Mouse (Mus musculus) kidney, embryonic 15.5 days (tissue): ENCODE data around the gene Mplkip. TPM values are rescaled to one million over a fixed set of nuclear protein-coding genes. Genes with fewer than 3 reads are reported as not detected.

ENCODE experiments used
- ATAC-seq: fragments of 200-750 bp; cut with Nextera tagmentation; replicated peaks from 2 replicates; pipeline ENCODE4 v1.8.0; 2017; ENCODE audit warnings: moderate TSS enrichment; ENCODE audit not compliant: low FRiP score
- H3K27ac ChIP-seq: fragments of 300-500 bp; sonication (generic); 2 replicates; pipeline ENCODE4 v1.5.1; 2015; ENCODE audit warnings: mild to moderate bottlenecking, inconsistent platforms
- H3K27me3 ChIP-seq: fragments of 300-500 bp; sonication (generic); 2 replicates; pipeline ENCODE4 v1.6.1; 2015; ENCODE audit warnings: inconsistent platforms
- H3K36me3 ChIP-seq: fragments of 300-500 bp; sonication (generic); 2 replicates; pipeline ENCODE4 v1.6.1; 2015; ENCODE audit warnings: inconsistent platforms
- H3K4me1 ChIP-seq: fragments of 300-500 bp; sonication (generic); 2 replicates; pipeline ENCODE4 v1.6.1; 2015; ENCODE audit warnings: inconsistent platforms
- H3K4me2 ChIP-seq: fragments of 300-500 bp; sonication (generic); 2 replicates; pipeline ENCODE4 v1.6.1; 2015; ENCODE audit warnings: moderate library complexity, mild to moderate bottlenecking, inconsistent platforms
- H3K4me3 ChIP-seq: fragments of 300-500 bp; sonication (generic); replicated peaks from 2 replicates; pipeline ENCODE4 v1.5.1; 2015; ENCODE audit warnings: mild to moderate bottlenecking, inconsistent platforms
- H3K9ac ChIP-seq: fragments of 300-500 bp; sonication (generic); 2 replicates; pipeline ENCODE4 v1.6.1; 2015; ENCODE audit warnings: mild to moderate bottlenecking, inconsistent platforms
- H3K9me3 ChIP-seq: fragments of 300-500 bp; sonication (generic); replicated peaks from 2 replicates; pipeline ENCODE4 v1.6.1; 2016; ENCODE audit warnings: inconsistent platforms
- WGBS: fragments of 180-500 bp; shearing (Covaris S2); methylation state at CpG from one replicate; pipeline ENCODE4 v1.1.7; 2015; ENCODE audit warnings: mixed read lengths; 5-methylcytosine and 5-hydroxymethylcytosine counted together
- microRNA counts: library from miRNA; unstranded; fragments of <30 nt; microRNA quantifications from one replicate; lab custom pipeline; 2016
- microRNA-seq: library from miRNA; unstranded; fragments of <30 nt; microRNA quantifications from one replicate; pipeline ENCODE4, GENCODE M21; 2016
- polyA plus RNA-seq: library from polyadenylated mRNA; unstranded; fragments of >200 nt; fragmentation: Nextera tagmentation; extraction: Ambion mirVana; gene quantifications from 2 replicates; pipeline ENCODE4 v1.2.1, GENCODE M21; 2015

The Mplkip gene
- polyA plus RNA-seq, 1 experiment from 2014 or later, result 49.8 TPM

DNA sequence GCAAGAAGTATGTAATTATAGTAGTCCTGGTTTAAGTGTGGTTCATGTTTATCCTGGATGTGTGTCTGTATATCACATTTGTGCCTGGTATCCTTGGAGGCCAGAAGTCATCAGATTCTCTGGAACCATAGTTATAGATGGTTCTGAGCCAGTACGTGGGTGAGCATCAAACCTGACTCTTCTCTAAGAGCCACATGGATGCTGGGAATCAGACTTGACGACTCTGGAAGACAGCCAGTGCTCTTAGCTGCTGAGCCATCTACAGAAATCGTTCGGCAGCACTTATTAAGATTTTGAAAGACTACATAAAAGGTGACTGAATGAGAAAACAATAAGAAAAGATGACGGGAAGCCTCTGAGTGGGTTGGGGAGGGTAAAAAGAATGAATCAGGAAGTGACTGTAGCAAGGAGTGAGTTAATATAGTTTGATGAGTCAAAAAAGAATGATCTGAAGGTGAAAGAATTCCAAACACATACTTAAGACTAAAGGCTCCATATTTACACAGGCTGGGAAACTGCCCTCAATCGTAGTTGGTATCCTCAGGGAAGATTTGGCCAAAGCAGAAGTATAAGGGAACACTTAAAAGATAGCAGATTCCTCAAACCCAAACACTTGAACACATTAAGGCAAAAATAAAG, 10.3 kb downstream of the Mplkip start:
- H3K9me3 ChIP-seq, result no peaks in the 10 kb centered on the region
- H3K36me3 ChIP-seq, result peaks cover 8% of the 10 kb centered on the region; the same call in 1 of the 2 replicates
- H3K4me3 ChIP-seq, result no peak overlapping the region
- H3K4me2 ChIP-seq, result no peak overlapping the region
- H3K4me1 ChIP-seq, result no peaks in the 10 kb centered on the region
- ATAC-seq, result no peak
- 84% methylated on average over 6 of the region's 6 CpGs for WGBS
- no peak overlapping the region for H3K9ac ChIP-seq
- H3K27ac ChIP-seq, result no peak overlapping the region
- H3K27me3 ChIP-seq, result no peaks in the 10 kb centered on the region

DNA sequence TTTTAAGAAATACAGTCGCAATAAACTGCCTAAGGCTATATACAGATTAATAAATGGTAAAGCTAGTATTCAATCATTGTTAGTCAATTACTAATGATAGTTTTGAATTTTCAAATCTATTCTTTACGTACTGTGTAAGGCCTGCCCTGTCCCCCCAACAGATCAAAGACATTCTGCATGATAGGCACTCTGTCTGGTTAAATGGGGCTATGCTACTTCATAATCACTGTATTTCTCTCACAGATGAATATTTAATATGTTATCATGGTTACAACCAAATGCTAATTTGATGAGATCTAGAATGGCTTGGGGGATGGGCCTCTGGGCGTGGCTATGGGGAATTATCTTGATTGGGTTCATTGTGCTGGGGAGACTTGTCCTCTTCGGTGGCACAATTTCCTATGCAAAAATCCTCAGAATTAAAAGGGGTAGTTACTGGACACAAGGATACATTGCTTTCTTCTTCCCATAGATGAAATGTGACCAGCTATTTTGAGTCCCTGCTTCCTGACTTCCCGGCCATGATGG, 13.9 kb downstream of the Mplkip start:
- H3K4me3 ChIP-seq, result no peak overlapping the region
- H3K4me2 ChIP-seq, result no peak overlapping the region
- H3K9me3 ChIP-seq, result no peaks in the 10 kb centered on the region
- 79% methylated on average over 5 of the region's 5 CpGs for WGBS
- H3K9ac ChIP-seq, result no peak overlapping the region
- H3K36me3 ChIP-seq, result peaks cover 3% of the 10 kb centered on the region; the same call in 1 of the 2 replicates
- ATAC-seq, result no peak
- H3K27ac ChIP-seq, result no peak overlapping the region
- H3K27me3 ChIP-seq, result no peaks in the 10 kb centered on the region
- no peaks in the 10 kb centered on the region for H3K4me1 ChIP-seq

DNA sequence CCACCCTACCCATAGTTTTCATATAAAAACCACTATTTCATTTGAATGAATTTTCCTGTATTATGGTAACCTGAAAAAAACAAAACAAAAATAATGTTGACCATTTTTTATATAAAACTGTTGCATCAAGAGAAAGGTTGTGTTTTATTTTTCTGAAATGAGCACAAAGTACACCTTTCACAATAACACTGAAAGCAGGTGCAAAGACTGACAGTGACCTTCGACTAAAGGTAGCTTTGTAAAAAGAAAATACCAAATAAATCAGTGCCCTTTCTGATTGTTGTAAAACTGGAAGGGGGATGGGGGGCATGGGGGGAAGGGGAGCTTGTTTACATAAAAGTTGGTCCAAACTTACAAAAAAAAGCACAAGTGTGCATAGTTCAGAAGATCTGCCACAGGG, 22.4 kb downstream of the Mplkip start:
- no peaks in the 10 kb centered on the region for H3K27me3 ChIP-seq
- 86% methylated on average over 1 of the region's 1 CpGs for WGBS
- no peak overlapping the region for H3K9ac ChIP-seq
- no peaks in the 10 kb centered on the region for H3K4me1 ChIP-seq
- no peak overlapping the region for H3K4me2 ChIP-seq
- H3K27ac ChIP-seq, result no peak overlapping the region
- peaks cover 46% of the 10 kb centered on the region for H3K36me3 ChIP-seq
- no peak for ATAC-seq
- no peak overlapping the region for H3K4me3 ChIP-seq
- H3K9me3 ChIP-seq, result no peaks in the 10 kb centered on the region

GRCm38 (mm10) chr13:17727922-17728321, 32.9 kb downstream of the Mplkip start:
- no peaks in the 10 kb centered on the region for H3K9me3 ChIP-seq
- WGBS, result 87% methylated on average over 4 of the region's 4 CpGs
- no peak overlapping the region for H3K27ac ChIP-seq
- no peak overlapping the region for H3K4me3 ChIP-seq
- H3K4me1 ChIP-seq, result no peaks in the 10 kb centered on the region
- no peak overlapping the region for H3K4me2 ChIP-seq
- H3K36me3 ChIP-seq, result peaks cover 21% of the 10 kb centered on the region
- no peak overlapping the region for H3K9ac ChIP-seq
- ATAC-seq, result no peak
- no peaks in the 10 kb centered on the region for H3K27me3 ChIP-seq

DNA sequence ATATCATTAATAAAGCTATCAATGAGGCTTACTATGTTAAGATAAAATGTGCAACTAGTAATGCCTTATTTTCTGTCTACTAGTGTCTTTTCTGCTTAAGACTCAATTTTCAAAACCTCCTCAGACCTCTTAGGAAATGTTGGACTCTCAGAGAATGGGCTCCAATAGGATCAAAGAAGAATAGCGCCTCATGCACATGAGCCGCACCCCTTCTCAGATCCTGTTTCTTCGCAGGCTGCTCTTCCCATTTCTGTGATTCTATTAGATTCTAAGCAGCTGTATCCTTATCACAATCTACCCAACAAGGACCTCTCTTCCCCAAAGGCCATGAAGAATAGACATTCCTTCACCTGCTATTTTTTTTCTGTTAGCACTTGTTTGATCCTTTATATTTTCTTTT, 33.8 kb downstream of the Mplkip start:
- no peak for ATAC-seq
- H3K27ac ChIP-seq, result no peak overlapping the region
- H3K4me3 ChIP-seq, result no peak overlapping the region
- H3K9me3 ChIP-seq, result no peaks in the 10 kb centered on the region
- no peak overlapping the region for H3K4me2 ChIP-seq
- no peaks in the 10 kb centered on the region for H3K4me1 ChIP-seq
- H3K9ac ChIP-seq, result no peak overlapping the region
- H3K36me3 ChIP-seq, result peaks cover 19% of the 10 kb centered on the region
- 92% methylated on average over 3 of the region's 3 CpGs for WGBS
- no peaks in the 10 kb centered on the region for H3K27me3 ChIP-seq

MicroRNAs within 50 kb of the gene (microRNA counts, 519-probe panel; counts per million panel counts)
- 31.7 counts per million for microRNA mmu-miR-466i (lab: Ali Mortazavi, UCI)

Small RNAs within 50 kb of the gene (microRNA-seq; reads per million reads assigned to microRNA genes)
- gene Mir466i, result not detected

Other genes with a start within 250 kb of the Mplkip start
- 10.5 and 10.8 TPM in 2 replicates for gene Sugct, start 361 bp downstream of the Mplkip start, polyA plus RNA-seq
- 14.7 and 15.3 TPM in 2 replicates for gene Cdk13, start 109.9 kb downstream of the Mplkip start, polyA plus RNA-seq
- gene Rala, start 249.0 kb downstream of the Mplkip start, polyA plus RNA-seq, result 101 and 104 TPM in 2 replicates